Comparison of ENCODE assay signal across 12 mouse cellular contexts in the genomic region with DNA sequence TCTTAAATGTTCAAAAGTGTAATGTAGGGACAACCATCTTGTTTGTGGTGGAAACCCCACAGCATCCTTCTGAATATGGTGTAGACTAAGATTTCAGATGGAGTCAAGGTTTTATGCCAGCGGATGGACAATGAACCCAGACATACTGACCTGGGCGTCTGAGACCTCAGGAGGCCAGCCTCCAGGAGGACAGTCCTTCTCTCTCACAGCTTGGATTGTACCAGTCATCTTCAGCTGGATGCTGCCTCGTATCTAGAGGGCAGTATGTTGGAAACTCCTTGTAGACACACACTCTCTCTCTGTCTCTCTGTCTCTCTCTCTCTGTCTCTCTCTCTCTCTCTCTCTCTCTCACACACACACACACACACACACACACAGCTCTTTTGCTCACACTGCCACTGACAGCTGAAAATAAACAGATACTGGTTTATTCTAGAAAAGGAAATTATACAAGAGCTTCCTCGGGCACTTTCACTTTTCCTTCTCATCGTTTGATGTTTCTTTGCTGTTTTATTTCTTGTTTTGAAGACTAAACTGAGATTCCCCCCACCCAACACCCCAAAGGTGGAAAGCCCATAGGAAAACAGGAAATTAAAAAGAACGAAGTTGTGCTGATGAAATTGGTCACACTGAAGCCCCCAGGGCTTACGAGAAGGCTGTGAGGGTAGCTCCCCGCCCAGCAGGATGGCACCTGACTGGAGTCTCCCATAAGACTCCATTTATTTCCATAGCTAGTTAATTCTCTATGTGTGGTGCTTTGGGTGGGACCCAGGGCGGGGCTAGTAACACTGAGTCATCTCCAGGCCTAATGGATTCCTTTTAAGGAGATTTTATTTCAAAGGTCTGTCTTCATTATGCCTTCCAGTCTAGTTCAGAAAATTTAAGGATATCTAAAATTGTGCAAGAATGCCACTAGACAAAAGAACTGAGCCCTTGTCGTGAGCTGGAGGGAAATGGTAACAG.
DNase-seq lines count a peak whose midpoint lies in the region; ATAC-seq and TF ChIP-seq lines count a peak whose summit lies in the region.
"Had no signal": no experiment of that assay in that cellular context is flagged by ENCODE, and none has a peak within 500 bp of the region (broad histone marks: within the 10 kb centered on the region; RNA-seq: fewer than 3 reads in every experiment).

No protein-coding gene starts in this region.

- H3K36me3 ChIP-seq in heart, embryonic 10.5 days, result peaks cover 4% of the 10 kb centered on the region; the same call in 1 of the 2 replicates
- H3K36me3 ChIP-seq in spleen, adult 2 months (ENCODE audit: control insufficient read depth, insufficient read depth, low read length), result no peaks in the 10 kb centered on the region
- H3K36me3 ChIP-seq in small intestine, adult 2 months (ENCODE audit: control insufficient read depth, insufficient read depth, low read length), result peaks cover 2% of the 10 kb centered on the region; the same call in 1 of the 2 replicates

- no peak for DNase-seq in heart, embryonic 10.5 days (ENCODE audit: low spot score)
- no peak for DNase-seq in heart, adult 9 months (ENCODE audit: low spot score in 2 of 2)
- DNase-seq in spleen, adult 2 months (ENCODE audit: low read depth in 1 of 2, low spot score in 2 of 2), result no peak
- DNase-seq in spleen, adult 12 weeks (ENCODE audit: low spot score), result no peak
- no peak for DNase-seq in adrenal gland, postnatal 25 days
- no peak for DNase-seq in urinary bladder, postnatal 10 days (ENCODE audit: low spot score)
- DNase-seq: cerebellum, adult 18-20 months; gastrocnemius, postnatal 14 days; kidney, adult 9 months had no signal

- 86% methylated on average over 10 of the region's 10 CpGs for WGBS in heart, embryonic 10.5 days
- WGBS in spleen, adult 2 months, result 52% methylated on average over 10 of the region's 10 CpGs
- 69% methylated on average over 10 of the region's 10 CpGs for WGBS in small intestine, adult 2 months

- no peaks in the 10 kb centered on the region for H3K9me3 ChIP-seq in heart, embryonic 10.5 days

- H3K27me3 ChIP-seq in heart, embryonic 10.5 days (ENCODE audit: insufficient read depth, poor library complexity, severe bottlenecking), result no peaks in the 10 kb centered on the region
- no peaks in the 10 kb centered on the region for H3K27me3 ChIP-seq in spleen, adult 2 months (ENCODE audit: control insufficient read depth, insufficient read depth, low read length)
- no peaks in the 10 kb centered on the region for H3K27me3 ChIP-seq in small intestine, adult 2 months (ENCODE audit: control insufficient read depth, insufficient read depth, low read length)

- H3K4me1 ChIP-seq in heart, embryonic 10.5 days, result peaks cover 68% of the 10 kb centered on the region
- peaks cover 10% of the 10 kb centered on the region for H3K4me1 ChIP-seq in spleen, adult 2 months (ENCODE audit: control insufficient read depth, insufficient read depth, insufficient read length)
- H3K4me1 ChIP-seq in small intestine, adult 2 months (ENCODE audit: control insufficient read depth, insufficient read depth, insufficient read length, low read length), result peaks cover 36% of the 10 kb centered on the region

- ATAC-seq in erythroid progenitor cell, adult 5-6 weeks (replicated peaks; ENCODE audit: low FRiP score, poor library complexity, severe bottlenecking), result peak; percentile 67

- H3K27ac ChIP-seq in heart, embryonic 10.5 days, result peak overlapping the region; percentile 76
- H3K27ac ChIP-seq in spleen, adult 2 months (ENCODE audit: insufficient read depth, low read length), result peak overlapping the region; percentile 69
- H3K27ac ChIP-seq in small intestine, adult 2 months (ENCODE audit: insufficient read depth, low read depth, low read length), result peak overlapping the region; percentile 61
- H3K27ac ChIP-seq: left cerebral cortex, adult 2 months had no signal

- no peak for TF ChIP-seq POLR2A in spleen, adult 2 months (IDR thresholded peaks at IDR 0.05; ENCODE audit: low read depth, low read length)
- no peak for TF ChIP-seq POLR2A in small intestine, adult 2 months (IDR thresholded peaks at IDR 0.05; ENCODE audit: low read depth, low read length)

- H3K4me3 ChIP-seq in heart, embryonic 10.5 days, result no peak overlapping the region
- peak overlapping the region; percentile 37; the same call in 1 of the 2 replicates for H3K4me3 ChIP-seq in spleen, adult 2 months (ENCODE audit: extremely low read depth, insufficient read depth, insufficient read length)
- H3K4me3 ChIP-seq in small intestine, adult 2 months (ENCODE audit: low read depth, low read length), result no peak overlapping the region
- H3K4me3 ChIP-seq: left cerebral cortex, adult 2 months had no signal

- TF ChIP-seq CTCF in spleen, adult 2 months (IDR thresholded peaks at IDR 0.05; ENCODE audit: extremely low read depth, insufficient read depth, insufficient read length, insufficient replicate concordance), result no peak
- no peak for TF ChIP-seq CTCF in small intestine, adult 2 months (IDR thresholded peaks at IDR 0.05; ENCODE audit: extremely low read depth, insufficient read length, insufficient replicate concordance, low read depth, low read length)
